Mouse (Mus musculus) gastrocnemius, postnatal 25 days (tissue): ENCODE measurements around the gene Slc1a6. TPM values are rescaled to one million over a fixed set of nuclear protein-coding genes. Genes with fewer than 3 reads are reported as not detected.
A peak's percentile ranks its signal among the peaks of the same experiment; 100 is the strongest.
"Not testable (repeated sequence)": the region's sequence is repeated elsewhere in the genome, so short reads cannot be mapped to it uniquely, and the experiment has no call there.

Experiments
- DNase-seq: peaks from one replicate; pipeline ENCODE4 v3.0.0; 2022
- long read RNA-seq, 2 experiments: library from polyadenylated mRNA; stranded (forward); transcript quantifications; one replicate each; pipeline ENCODE4 v2.0.0; 2021
- total RNA-seq, 2 experiments: library from RNA; stranded (reverse); gene quantifications; 1 replicate in 1 of 2; 2 replicates in 1 of 2; pipeline ENCODE4 v1.2.3; 2021

Slc1a6 gene
- total RNA-seq = not detected
- long read RNA-seq, experiment 1 = 0 reads
- long read RNA-seq, experiment 2 = 0 reads

DNA sequence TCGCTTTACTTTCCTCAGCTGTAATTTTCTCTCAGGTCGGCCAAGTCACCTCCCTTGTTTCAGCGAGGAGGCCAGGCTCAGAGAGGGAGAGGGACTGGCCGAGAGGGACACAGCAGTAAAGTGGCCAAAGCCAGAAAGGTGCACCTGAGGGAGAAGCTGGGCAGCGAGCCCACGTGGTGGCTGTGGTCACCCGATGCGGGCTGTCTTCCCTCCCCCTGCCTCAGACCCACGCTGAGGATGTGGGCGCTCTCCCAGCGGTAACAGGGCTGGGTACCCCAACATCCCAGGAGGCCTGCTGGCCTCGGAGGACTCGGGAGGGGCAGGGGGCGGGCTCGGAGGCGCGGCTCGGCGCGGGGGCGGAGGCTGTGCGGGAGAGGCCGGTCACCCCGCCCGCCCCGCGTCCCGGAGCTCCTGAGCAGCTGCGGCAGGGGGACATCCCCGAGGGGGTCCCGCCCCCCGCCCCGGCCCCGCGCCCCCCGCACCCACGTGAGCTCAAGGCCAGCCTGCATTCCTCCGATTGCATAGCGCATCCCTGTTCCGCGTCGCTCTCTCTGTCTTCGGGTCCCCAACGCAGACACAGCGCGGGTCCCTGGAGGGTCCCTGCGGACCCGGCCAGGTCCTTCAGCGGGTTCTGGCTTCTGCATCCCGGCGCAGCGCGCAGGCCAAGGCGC is at the start of gene Slc1a6:
TSS of gene Slc1a6 (plus strand) at position 516 of the 671 bp plus-strand sequence.
- peak; percentile 11 for DNase-seq

DNA sequence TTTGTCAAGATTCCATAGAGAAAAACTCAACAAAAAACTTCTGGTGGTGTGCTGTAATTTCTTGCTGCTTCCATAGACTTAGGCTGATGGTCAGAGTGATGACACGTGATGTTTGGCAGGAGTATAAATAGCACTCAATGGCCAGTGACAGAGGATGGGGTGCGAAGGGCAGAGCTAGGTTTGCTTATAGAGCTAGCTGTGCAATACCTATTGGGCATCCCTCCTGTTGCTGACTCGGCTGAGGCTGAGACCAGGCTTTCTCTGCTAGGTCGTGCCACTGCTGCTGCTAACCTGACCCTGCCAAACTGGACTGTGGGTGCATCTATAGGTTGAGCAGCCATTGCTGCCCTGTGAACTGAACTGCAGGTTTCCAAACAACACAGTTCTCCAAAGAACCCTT is 40.5 kb upstream of the Slc1a6 start:
- no peak for DNase-seq

DNA sequence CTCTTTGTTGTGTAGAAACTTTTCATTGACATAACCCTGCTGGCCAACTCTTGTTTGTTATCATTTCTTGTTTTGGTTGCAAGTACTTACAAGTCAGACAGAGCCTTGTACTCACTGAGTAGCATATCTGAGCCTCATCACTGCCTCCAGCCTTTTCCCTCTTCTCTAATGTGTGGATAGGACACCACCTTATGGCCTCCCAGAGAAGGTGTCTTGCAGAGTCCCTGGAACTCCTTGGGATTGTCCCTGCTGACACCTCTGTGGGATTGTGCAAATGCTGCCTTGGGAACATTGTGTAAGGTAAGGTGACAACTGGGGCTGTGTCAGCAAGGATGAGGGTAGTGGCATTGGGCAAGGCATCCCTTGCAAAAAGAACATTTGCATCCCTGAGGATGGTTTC is 36.6 kb upstream of the Slc1a6 start:
- DNase-seq = no peak

DNA sequence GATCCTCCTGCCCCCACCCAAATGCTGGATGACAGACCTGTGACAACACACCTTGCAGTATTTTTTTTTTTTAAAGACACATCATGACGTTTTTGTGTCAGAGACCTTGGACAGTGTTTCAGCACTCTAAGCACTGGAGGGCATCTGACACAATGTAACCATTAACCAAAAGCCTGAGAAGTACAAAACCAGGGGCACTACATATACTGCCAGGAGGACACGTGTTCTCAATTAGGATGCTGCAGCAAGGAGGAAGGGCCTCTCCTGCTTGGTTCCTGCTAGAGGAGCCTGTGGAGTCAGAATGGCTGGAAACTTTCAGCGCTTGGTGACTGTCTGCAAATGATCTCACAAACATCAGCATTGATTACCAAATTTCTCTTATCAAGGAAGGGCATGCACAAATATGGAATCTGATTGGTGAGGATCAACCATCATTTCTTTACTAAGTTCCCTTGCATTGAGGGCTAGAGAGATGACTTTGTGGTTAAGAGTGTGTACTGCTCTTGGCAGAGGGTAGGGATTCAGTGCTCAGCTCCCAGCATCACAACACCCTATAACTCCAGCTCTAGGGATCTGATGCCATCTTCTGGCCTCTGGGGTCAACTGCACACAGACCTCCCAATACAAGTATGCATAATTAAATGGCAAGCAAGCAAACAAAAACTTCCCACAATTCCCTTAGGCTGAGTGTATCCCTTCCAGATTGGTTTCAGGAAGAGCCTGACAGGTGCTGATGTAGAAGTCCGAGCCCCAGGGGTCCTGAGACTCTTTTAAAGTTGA is 34.7 kb upstream of the Slc1a6 start:
- DNase-seq = no peak

DNA sequence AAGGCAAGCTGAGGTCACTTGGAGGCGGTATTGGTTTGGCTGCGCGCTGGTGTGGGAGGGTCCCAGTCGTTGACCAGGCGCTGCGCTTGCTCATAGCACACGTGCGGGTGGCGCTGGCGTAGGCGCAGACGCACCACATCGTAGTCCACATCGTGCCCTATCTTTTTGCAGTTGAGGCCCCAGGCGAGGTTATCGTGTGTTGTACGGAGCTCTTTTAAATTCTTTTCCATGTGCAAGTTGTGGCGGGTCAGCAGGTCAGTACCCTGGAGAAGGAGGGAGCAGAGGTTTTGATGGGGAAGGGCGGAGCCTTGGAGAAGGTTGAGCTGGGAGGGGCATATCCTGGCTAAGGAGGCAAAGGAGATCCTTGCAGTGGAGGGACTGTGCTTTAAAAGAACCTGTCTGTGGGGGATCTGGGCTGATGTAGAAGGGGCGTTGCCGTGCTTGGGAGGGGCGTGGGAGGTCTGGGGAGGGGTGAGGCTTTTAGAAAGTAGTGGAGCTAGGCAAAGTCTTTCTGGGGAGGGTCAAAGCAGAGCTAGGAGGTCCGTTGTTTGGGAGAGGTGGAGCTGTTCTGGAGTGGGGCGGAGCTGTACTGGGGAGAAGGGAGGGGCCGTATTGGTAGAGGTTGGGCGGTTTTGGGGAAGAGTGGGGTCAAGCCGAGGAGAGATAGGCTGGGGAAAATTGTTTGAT is 33.1 kb upstream of the Slc1a6 start:
- peak; percentile 5 for DNase-seq

DNA sequence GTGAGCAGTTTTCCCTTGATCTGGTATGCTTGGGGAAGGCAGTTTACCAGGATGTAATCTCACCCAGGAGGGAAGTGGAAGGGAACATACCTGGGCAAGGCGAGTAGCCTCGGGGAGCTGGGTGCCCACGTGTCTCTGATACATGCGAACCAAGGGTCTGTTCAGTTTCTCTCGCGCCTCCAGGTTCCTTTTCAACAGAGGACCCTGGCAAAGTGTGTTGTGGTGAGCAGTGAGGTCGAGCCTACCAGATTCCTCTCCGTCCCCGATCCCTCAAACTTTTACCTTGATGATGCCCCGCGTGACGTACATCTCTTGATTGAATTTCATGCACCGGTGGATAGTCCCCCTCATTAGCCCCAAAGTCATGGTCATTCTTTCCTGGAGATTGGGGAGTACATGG is 32.1 kb upstream of the Slc1a6 start:
- no peak for DNase-seq

DNA sequence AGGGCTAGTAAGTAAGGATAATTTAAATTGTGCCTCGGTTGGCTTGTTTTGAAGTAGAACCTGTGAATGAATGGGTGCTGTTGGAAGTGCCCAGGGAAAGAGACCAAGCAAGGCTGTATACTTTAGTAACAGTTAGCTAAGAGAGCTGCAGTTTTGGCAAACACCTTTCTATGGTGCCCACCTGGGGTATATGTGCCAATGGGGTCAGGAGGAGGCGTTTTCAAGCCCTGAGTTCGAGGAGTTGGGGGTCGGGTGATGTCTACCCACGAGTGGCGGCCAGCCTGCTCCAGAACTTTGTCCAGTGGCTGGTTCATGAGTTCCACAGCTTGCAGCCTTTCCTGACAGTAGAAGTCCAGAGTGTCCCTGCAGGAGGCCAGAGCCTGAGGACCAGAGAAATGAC is 31.4 kb upstream of the Slc1a6 start:
- DNase-seq = no peak

DNA sequence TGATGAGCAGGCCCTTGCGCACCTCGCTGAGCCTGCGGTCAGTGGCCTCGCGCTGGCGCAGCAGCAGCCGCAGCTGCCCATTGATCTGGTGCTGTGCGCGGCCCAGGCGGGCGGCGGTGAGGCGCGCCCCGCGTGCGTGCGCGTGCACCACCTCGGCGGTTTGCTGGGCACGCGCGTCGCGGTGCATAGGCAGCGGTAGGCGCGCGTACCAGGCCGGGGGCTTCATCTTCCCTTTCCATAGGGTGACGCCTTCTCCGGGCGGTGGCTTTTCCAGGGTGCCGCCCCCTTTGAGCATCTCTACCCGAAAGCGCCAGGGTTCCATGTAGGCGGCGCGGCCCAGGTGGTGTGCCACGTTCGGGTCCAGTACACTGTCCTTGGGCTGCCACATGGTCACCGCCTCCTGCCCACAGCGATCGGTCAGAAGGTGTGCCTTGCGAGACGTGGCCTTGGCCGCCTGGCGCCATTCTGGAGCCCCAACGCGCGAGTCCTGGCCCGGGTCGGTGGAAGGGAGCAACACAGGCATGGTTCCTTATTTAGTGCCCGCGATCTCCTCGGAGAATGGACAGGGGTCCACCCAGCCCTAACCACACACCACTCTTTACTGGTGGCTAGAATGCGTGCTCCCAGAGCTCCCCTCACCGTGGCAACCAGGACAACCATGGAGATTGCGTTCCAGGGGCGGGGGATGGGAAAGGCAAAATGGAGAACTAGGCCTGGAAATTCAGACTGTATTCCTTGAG is 27.7 kb upstream of the Slc1a6 start, which contains the start of gene Ccdc105:
TSS of gene Ccdc105 (minus strand) at position 614 of the 740 bp plus-strand sequence.
- DNase-seq = peak; percentile 15

DNA sequence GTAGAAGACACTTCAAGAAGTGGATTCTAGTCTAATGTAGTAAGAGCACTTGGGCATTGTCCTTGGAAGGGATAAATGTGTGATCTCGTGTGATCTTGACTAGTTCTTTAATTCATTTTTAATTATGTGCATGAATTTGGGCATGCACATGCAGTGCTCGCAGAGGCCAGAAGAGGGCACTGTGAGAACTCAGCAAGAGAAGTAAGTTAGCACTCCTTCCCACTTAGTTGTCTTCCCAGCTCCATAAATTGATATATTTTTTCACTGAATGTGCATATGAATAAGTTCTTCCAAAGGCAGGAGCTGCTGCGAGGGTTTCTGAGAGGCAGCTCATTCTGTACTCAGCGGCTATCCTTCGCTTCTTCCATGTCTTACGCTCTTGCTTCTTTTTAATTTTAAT is 24.3 kb upstream of the Slc1a6 start:
- no peak for DNase-seq

DNA sequence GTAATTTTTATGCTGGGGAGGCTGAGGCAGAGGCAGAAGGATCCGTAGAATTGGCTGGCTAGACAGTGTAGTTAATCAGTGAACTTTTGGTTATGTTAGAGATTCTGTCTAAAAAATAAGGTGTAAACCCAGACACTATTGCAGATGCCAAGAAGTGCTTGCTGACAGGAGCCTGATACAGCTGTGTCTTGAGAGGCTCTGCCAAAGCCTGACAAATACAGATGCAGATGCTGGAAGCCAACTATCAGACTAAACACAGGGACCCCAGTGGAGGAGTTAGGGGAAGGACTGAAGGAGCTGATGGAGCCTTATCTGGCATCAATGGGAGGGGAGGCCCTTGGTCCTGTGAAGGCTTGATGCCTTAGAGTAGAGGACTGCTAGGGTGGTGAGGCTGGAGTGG is 14.7 kb upstream of the Slc1a6 start:
- DNase-seq = no peak

DNA sequence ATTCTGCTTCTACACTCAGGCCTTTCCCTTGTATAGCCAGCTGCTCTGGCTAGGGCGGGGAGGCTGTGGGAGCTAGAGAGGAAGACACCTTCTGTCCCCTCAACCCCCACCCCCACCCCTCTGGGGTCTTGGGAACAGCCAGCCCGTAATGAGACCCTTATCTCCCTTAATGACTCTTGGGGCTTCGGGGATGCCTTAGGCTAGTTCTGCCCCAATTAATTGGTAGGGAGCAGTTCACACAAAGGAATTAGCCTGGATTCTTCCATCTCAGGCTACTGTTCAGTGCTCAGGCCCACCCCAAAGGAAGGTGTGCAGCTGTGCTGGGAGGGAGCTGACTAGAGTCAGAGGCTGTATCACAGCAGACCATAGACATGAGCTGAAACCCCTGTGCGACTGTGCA is 4.5 kb upstream of the Slc1a6 start:
- no peak for DNase-seq

DNA sequence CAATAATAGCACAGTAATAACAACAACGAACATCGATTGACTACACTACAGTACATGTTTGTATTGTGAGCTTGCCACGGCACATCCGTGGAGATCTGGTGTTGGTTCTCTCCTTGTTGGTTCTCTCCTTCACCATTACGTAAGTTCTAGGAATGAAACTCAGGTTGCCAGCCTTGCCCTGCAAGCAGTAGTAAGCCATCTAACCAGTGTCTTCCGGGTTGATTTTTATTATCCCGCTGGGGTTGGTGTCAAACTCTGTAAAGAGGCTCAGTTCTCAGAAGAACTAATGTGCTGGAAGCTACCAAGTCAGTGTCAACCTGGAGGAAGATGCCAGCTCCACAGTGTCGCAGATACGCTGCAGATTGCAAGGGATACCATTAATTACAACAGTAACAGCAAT is 769 bp upstream of the Slc1a6 start:
- DNase-seq = no peak

DNA sequence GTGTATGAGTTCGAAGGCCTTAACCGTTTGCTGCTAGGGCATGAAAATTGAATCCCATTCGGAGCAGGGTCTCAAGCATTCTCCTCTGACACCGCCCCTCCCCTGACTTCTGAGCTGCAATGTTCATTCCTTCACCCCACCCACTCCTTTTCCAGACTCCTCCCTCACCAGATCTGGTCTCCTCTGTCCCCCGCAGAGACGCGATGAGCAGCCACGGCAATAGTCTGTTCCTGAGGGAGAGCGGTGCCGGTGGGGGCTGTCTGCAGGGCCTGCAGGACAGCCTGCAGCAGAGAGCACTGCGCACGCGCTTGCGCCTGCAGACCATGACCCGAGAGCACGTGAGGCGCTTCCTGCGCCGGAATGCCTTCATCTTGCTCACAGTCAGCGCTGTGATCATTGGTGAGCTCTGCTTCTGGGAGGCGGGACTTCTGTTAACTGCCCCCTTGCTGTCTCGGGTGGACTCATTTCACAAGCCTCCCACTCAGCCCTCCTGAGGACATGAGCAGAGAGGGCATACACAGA is 7.3 kb downstream of the Slc1a6 start:
- peak; percentile 73 for DNase-seq

DNA sequence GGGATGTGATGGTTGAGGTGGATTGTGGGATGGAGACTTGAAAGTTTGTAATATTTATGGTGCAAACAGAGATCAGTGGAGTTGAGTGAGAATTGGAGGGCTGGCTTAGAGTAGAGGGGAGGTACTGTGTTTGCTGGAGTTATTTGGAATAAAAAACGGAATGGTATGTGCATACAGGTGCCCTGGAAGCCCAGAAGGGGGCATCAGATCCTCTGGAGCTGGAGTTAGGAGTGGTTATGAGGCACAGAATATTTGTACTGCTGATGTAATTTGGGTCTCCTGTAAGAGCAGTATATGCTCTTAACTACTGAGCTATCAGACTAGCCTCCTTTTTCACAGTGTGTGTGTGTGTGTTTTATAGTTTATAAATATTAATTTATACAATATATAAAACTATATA is 10.3 kb downstream of the Slc1a6 start:
- no peak for DNase-seq

DNA sequence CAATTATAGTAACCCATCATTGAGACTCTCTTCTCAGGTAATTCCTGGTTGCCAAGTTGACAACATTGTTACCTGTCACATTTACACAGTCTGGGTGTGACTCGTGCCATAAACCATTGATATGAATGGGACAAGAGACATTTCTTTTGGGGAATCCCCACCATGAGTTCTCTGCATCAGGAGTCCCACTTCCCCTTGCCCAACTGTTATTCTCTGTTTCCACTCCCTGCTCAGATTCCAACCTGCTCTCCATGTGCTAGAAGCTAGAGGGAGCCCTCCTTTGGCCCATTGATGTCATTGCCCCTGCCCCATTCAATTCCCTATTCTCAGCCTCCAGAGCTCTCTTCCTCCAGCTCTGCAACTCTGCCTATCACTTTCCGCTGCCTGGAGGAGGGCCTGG is 21.2 kb downstream of the Slc1a6 start:
- DNase-seq = no peak

DNA sequence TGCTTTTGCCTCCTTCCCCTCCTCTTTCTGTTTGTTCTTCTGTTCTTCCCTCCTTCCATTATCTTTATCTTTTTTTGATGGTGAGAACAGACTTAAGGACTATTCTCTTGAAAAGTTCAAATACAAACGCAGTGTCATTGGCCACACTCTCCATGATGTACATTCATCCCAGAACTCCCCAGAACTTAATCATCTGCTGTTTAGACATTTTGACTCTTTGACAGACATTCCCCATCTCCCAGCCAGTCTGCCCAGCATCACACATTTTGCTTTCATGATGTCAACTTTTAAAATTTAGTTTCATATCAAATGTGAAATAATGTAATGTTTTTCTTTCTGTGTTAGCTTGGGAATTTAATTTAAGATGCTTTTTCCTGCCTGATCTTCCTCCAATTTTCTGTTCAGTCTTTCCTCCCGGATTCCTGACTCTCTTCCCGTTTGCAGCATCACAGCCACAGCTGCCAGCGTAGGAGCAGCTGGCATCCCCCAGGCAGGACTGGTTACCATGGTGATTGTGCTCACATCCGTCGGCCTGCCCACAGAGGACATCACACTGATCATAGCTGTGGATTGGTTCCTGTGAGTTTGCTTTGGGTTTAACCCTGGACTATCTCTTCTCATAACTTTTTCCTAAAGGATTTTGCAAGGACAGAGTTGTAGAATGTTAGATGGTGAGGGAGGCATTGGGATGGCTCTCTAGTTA is 32.2 kb downstream of the Slc1a6 start:
- DNase-seq = no peak

DNA sequence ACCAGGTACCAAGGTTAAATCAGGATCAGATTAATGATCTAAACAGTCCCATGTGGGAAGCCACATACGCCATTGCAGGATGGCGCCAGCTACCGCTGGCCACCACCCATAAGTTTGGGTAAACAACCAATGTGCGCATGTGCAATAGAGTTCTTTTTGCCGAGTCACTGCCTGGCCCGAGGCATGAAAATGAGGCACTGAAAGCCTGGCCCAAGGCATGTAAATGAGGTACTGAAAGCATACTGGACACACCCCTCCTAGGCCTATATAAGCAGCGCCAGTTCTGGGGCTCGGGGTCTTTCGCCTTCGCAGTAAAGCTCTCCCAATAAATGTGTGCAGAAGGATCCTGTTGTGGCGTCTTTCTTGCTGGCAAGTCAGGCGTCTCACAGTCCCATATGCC is 60.2 kb downstream of the Slc1a6 start:
- not testable (repeated sequence) for DNase-seq

DNA sequence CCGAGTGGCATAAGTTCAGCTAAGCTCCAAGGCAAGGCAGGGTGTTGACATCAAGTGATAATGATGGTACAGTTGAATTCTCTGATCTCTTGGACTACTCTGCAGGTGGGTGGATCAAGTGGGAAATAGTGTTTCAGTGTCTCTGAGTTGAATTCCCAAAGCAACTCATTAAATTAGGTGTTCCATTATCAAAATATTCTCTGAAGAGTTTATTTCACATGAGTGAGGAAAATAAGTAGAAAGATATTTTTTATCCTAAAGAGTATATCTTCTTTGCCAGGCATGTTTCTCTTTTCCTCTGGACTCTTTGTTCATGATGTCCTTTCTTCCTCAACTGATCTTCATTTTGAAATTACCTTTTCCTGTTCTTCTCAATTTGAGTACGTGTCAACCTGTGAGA is 71.8 kb downstream of the Slc1a6 start, which contains the start of gene Olfr1356:
TSS of gene Olfr1356 (minus strand) at position 101 of the 400 bp plus-strand sequence.
- no peak for DNase-seq
